12 mouse cellular contexts compared by ENCODE assay signal in genomic region chr12:3817033-3817432, GRCm38 (mm10). TPM values are rescaled to one million over a fixed set of nuclear protein-coding genes. Genes with fewer than 3 reads are reported as not detected.
DNase-seq lines count a peak whose midpoint lies in the region; ATAC-seq and TF ChIP-seq lines count a peak whose summit lies in the region.
"Had no signal": no experiment of that assay in that cellular context is flagged by ENCODE, and none has a peak within 500 bp of the region (broad histone marks: within the 10 kb centered on the region; RNA-seq: fewer than 3 reads in every experiment).

No protein-coding gene starts in this region.

- no peak for TF ChIP-seq POLR2A in kidney, adult 2 months (IDR thresholded peaks at IDR 0.05; ENCODE audit: low read depth, low read length)
- no peak for TF ChIP-seq POLR2A in testis, adult 2 months (IDR thresholded peaks at IDR 0.05; ENCODE audit: control insufficient read depth, low read depth, low read length)

- 0 out of 2 replicates have a peak, but pooled peaks have one; percentile 21 for TF ChIP-seq CTCF in kidney, adult 2 months (conservative IDR thresholded peaks at IDR 0.05; ENCODE audit: insufficient read depth, insufficient read length, low read depth, low read length)
- peak; percentile 22; the same call in 1 of the 2 replicates for TF ChIP-seq CTCF in testis, adult 2 months (IDR thresholded peaks at IDR 0.05; ENCODE audit: control insufficient read depth, insufficient read depth, insufficient replicate concordance, low read depth, low read length)

- no peak for ATAC-seq in monocyte, adult 5-6 weeks (replicated peaks; ENCODE audit: insufficient number of reproducible peaks, low FRiP score, low TSS enrichment, poor library complexity, severe bottlenecking)

- H3K4me3 ChIP-seq in kidney, adult 2 months (ENCODE audit: insufficient read depth, low read depth, low read length), result no peak overlapping the region
- no peak overlapping the region for H3K4me3 ChIP-seq in testis, adult 2 months (ENCODE audit: control insufficient read depth, low read depth, low read length)
- H3K4me3 ChIP-seq: embryonic facial prominence, embryonic 13.5 days; kidney, embryonic 15.5 days; limb, embryonic 13.5 days had no signal

- no peaks in the 10 kb centered on the region for H3K27me3 ChIP-seq in kidney, adult 2 months (replicated peaks; ENCODE audit: control insufficient read depth, insufficient read depth, low read length)
- H3K27me3 ChIP-seq in testis, adult 2 months (ENCODE audit: control insufficient read depth, insufficient read depth, low read length), result no peaks in the 10 kb centered on the region
- H3K27me3 ChIP-seq: embryonic facial prominence, embryonic 13.5 days; kidney, embryonic 15.5 days; limb, embryonic 13.5 days had no signal

- WGBS in kidney, adult 2 months, result 66% methylated on average over 7 of the region's 7 CpGs

- peak; percentile 60 for DNase-seq in cerebellum, adult 11-12 months
- DNase-seq in cerebellum, adult 9-10 months, result no peak
- DNase-seq in kidney, adult 2 months, result no peak
- DNase-seq in kidney, adult 9 months, result no peak
- no peak for DNase-seq in testis, postnatal 14 days (ENCODE audit: low spot score)
- DNase-seq in telencephalon, adult 2 months (ENCODE audit: low read depth, low spot score), result peak; percentile 72
- DNase-seq: gastrocnemius, postnatal 14 days had no signal

- peaks cover 35% of the 10 kb centered on the region for H3K4me1 ChIP-seq in kidney, adult 2 months (ENCODE audit: control insufficient read depth, insufficient read depth, low read length)
- H3K4me1 ChIP-seq in testis, adult 2 months (ENCODE audit: control insufficient read depth, insufficient read depth, low read length), result peaks cover 7% of the 10 kb centered on the region; the same call in 1 of the 2 replicates

- H3K36me3 ChIP-seq in kidney, adult 2 months (ENCODE audit: control insufficient read depth, insufficient read depth, low read length), result no peaks in the 10 kb centered on the region
- no peaks in the 10 kb centered on the region for H3K36me3 ChIP-seq in testis, adult 2 months (ENCODE audit: control insufficient read depth, insufficient read depth, low read length)

- H3K27ac ChIP-seq in kidney, adult 2 months (ENCODE audit: insufficient read depth, low read depth, low read length), result no peak overlapping the region
- H3K27ac ChIP-seq in testis, adult 2 months (ENCODE audit: control insufficient read depth, insufficient read depth, low read depth, low read length), result no peak overlapping the region
- H3K27ac ChIP-seq: embryonic facial prominence, embryonic 13.5 days; kidney, embryonic 15.5 days; limb, embryonic 13.5 days had no signal

RNA-seq across cellular contexts. Expression of gene Dnmt3a, which starts 11.2 kb away (rescaled TPM):
- 11.8 and 12.9 TPM in 2 replicates for polyA plus RNA-seq in kidney, adult 2 months (2012; rRNA removed)
- 7.0 and 7.2 TPM in 2 replicates for polyA plus RNA-seq in testis, adult 2 months (2012; rRNA removed)
- 13.2 to 31.5 TPM (median 18.2 TPM) in 3 replicates for total RNA-seq in monocyte, adult 5-6 weeks (2017)

Comparison
In these comparisons a context has a peak if more than half of its experiments do, and no peak if none do; other contexts are left out.
1. DNase-seq: peak in cerebellum, adult 11-12 months (single experiment) and telencephalon, adult 2 months (single experiment); none in cerebellum, adult 9-10 months (single experiment), kidney, adult 2 months (single experiment), kidney, adult 9 months (single experiment) and testis, postnatal 14 days (single experiment).